Mouse (Mus musculus) cerebellum, adult 2 months (tissue): Measurements from ENCODE around the gene Col26a1. TPM values are rescaled to one million over a fixed set of nuclear protein-coding genes. Genes with fewer than 3 reads are reported as not detected.

Source experiments
- DNase-seq, 2 experiments: peaks; one replicate each; pipeline ENCODE4 v3.0.0; 2021
- H3K27ac ChIP-seq: fragments of 200-500 bp; 2 replicates; pipeline ENCODE4 v1.5.1; 2012; ENCODE audit warnings: low read length, control low read depth, inconsistent platforms; ENCODE audit not compliant: insufficient read depth
- H3K27me3 ChIP-seq: fragments of 200-500 bp; 2 replicates; pipeline ENCODE4 v1.6.1; 2012; ENCODE audit warnings: inconsistent platforms, mild to moderate bottlenecking, low read length, moderate library complexity; ENCODE audit not compliant: control insufficient read depth, insufficient read depth
- H3K4me1 ChIP-seq: fragments of 200-500 bp; 2 replicates; pipeline ENCODE4 v1.6.1; 2011; ENCODE audit warnings: low read length; ENCODE audit not compliant: control insufficient read depth, insufficient read depth
- H3K4me3 ChIP-seq: fragments of 200-500 bp; replicated peaks from 2 replicates; pipeline ENCODE3; 2011; ENCODE audit warnings: mild to moderate bottlenecking, low read depth, low read length, control low read depth; ENCODE audit not compliant: insufficient read depth
- CTCF ChIP-seq: fragments of 200-500 bp; IDR thresholded peaks from 2 replicates; pipeline ENCODE4 v1.5.1; 2011; ENCODE audit warnings: low read depth, mild to moderate bottlenecking, control low read depth, low read length, moderate library complexity, borderline replicate concordance; ENCODE audit not compliant: insufficient read depth
- POLR2A ChIP-seq: fragments of 200-500 bp; IDR thresholded peaks from 2 replicates; pipeline ENCODE4 v1.6.1; 2011; ENCODE audit warnings: low read length, control low read depth, borderline replicate concordance; ENCODE audit not compliant: insufficient read depth
- WGBS: fragments of 180-500 bp; shearing (Covaris S2); methylation state at CpG from one replicate; pipeline ENCODE4 v1.1.7; 2018; 5-methylcytosine and 5-hydroxymethylcytosine counted together
- polyA plus RNA-seq: library from polyadenylated mRNA; depleted of rRNA; stranded (reverse); fragments of >200 nt; gene quantifications from 2 replicates; pipeline ENCODE4 v1.2.3, GENCODE M21; 2012; rRNA removed

The Col26a1 gene
- polyA plus RNA-seq = 3.2 and 4.0 TPM in 2 replicates

- Histone ChIP-seq H3K4me3 (no peak within 1 kb of the TSS), H3K27me3 (no peaks in the 10 kb centered on the region; the same call in 1 of the 2 replicates), H3K4me1 (no peaks in the 10 kb centered on the region), H3K27ac (no peak within 1 kb of the TSS)
- DNase-seq = no peak
- WGBS = 3% methylated on average over 44 of the region's 44 CpGs
- TF ChIP-seq POLR2A (no peak), CTCF (no peak)
These were observed at the start of gene Col26a1 for GRCm38 (mm10) chr5:136882788-136883439. Gene Col26a1, minus strand, starts transcription at chr5:136883209.

- H3K27me3 ChIP-seq = no peaks in the 10 kb centered on the region
- no peaks in the 10 kb centered on the region for H3K4me1 ChIP-seq
- WGBS = 75% methylated on average over 14 of the region's 14 CpGs
- no peak overlapping the region for H3K4me3 ChIP-seq
- no peak for TF ChIP-seq CTCF
- no peak overlapping the region for H3K27ac ChIP-seq
- no peak for DNase-seq
These were observed 48.9 kb upstream of the Col26a1 start for GRCm38 (mm10) chr5:136931896-136932295.

- no peak overlapping the region for H3K4me3 ChIP-seq
- H3K27me3 ChIP-seq = no peaks in the 10 kb centered on the region
- TF ChIP-seq POLR2A = no peak
- peak; percentile 87 for TF ChIP-seq CTCF
- no peak overlapping the region for H3K27ac ChIP-seq
- WGBS = 19% methylated on average over 4 of the region's 4 CpGs
- peak; percentile 66 to 80 for DNase-seq
- no peaks in the 10 kb centered on the region for H3K4me1 ChIP-seq
These were observed 46.1 kb upstream of the Col26a1 start for GRCm38 (mm10) chr5:136929073-136929472.

GRCm38 (mm10) chr5:136923751-136924478 is 40.9 kb upstream of the Col26a1 start:
- WGBS = 83% methylated on average over 7 of the region's 7 CpGs
- TF ChIP-seq POLR2A (no peak), CTCF (no peak)
- Histone ChIP-seq H3K4me1 (no peaks in the 10 kb centered on the region), H3K27me3 (no peaks in the 10 kb centered on the region), H3K27ac (no peak overlapping the region), H3K4me3 (no peak overlapping the region)
- DNase-seq = no peak

- TF ChIP-seq POLR2A (no peak), CTCF (no peak)
- WGBS = 86% methylated on average over 9 of the region's 9 CpGs
- no peak overlapping the region for H3K4me3 ChIP-seq
- no peak for DNase-seq
- H3K27ac ChIP-seq = no peak overlapping the region
- no peaks in the 10 kb centered on the region for H3K4me1 ChIP-seq
- H3K27me3 ChIP-seq = no peaks in the 10 kb centered on the region
These were observed 39.8 kb upstream of the Col26a1 start for GRCm38 (mm10) chr5:136922830-136923229.

- Histone ChIP-seq H3K4me3 (peak overlapping the region; percentile 40), H3K27ac (no peak overlapping the region), H3K4me1 (no peaks in the 10 kb centered on the region), H3K27me3 (no peaks in the 10 kb centered on the region)
- no peak for TF ChIP-seq CTCF
- TF ChIP-seq POLR2A = no peak
- WGBS = 12% methylated on average over 18 of the region's 18 CpGs
- peak; percentile 21 to 33 for DNase-seq
These were observed 36.7 kb upstream of the Col26a1 start for GRCm38 (mm10) chr5:136919546-136920301.

GRCm38 (mm10) chr5:136918655-136919472 is 35.9 kb upstream of the Col26a1 start:
- Histone ChIP-seq H3K27ac (no peak overlapping the region; the same call in 1 of the 2 replicates), H3K4me1 (no peaks in the 10 kb centered on the region), H3K4me3 (peak overlapping the region; percentile 83), H3K27me3 (no peaks in the 10 kb centered on the region)
- DNase-seq = peak; percentile 86 to 88
- 3% methylated on average over 38 of the region's 38 CpGs for WGBS
- TF ChIP-seq CTCF (no peak), POLR2A (no peak)
